In the genomic region with DNA sequence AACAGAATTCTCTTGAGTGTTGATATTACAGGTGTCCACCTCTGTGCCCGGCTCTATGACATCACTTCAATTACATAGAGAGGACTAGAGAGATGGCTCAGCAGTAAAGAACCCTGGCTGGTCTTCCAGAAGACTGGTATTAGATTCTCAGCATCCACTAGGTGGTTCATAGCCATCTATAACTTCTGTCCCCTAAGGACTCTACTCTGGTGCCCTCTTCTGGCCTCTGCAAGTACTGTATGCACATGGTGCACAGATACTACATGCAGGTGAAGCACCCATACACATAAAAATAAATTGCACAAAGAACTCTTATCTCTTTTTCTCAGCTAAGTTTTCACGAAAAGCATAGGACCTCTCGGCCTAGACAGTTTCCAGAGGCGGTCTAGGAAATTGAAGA, we compare ENCODE assay signal across 8 mouse cellular contexts. TPM values are rescaled to one million over a fixed set of nuclear protein-coding genes. Genes with fewer than 3 reads are reported as not detected.
A peak's percentile ranks its signal among the peaks of the same experiment; 100 is the strongest.
DNase-seq lines count a peak whose midpoint lies in the region; ATAC-seq and TF ChIP-seq lines count a peak whose summit lies in the region.

No protein-coding gene starts in this region.

- no peak overlapping the region for H3K4me3 ChIP-seq in forebrain, embryonic 14.5 days (ENCODE audit: low read depth, low read length)
- H3K4me3 ChIP-seq in forebrain, embryonic 15.5 days: no peak overlapping the region
- no peak overlapping the region for H3K4me3 ChIP-seq in bone marrow macrophage, adult 2 months (ENCODE audit: insufficient read depth, low read length)
- H3K4me3 ChIP-seq in liver, postnatal 0 days (ENCODE audit: low read depth, low read length): no peak overlapping the region

- H3K9ac ChIP-seq in forebrain, embryonic 14.5 days (ENCODE audit: low read length): no peak overlapping the region
- no peak overlapping the region for H3K9ac ChIP-seq in forebrain, embryonic 15.5 days (replicated peaks)
- no peak overlapping the region for H3K9ac ChIP-seq in liver, postnatal 0 days (replicated peaks)

- no peaks in the 10 kb centered on the region for H3K27me3 ChIP-seq in forebrain, embryonic 14.5 days (replicated peaks; ENCODE audit: control insufficient read depth, insufficient read depth, low read length)
- no peaks in the 10 kb centered on the region for H3K27me3 ChIP-seq in forebrain, embryonic 15.5 days
- no peaks in the 10 kb centered on the region for H3K27me3 ChIP-seq in liver, postnatal 0 days (ENCODE audit: insufficient read depth, low read length)

- TF ChIP-seq CTCF in bone marrow macrophage, adult 2 months (IDR thresholded peaks at IDR 0.05; ENCODE audit: low read depth, low read length): no peak
- peak; percentile 76 for TF ChIP-seq CTCF in liver, postnatal 0 days (IDR thresholded peaks at IDR 0.05; ENCODE audit: low read depth)

- ATAC-seq in forebrain, embryonic 14.5 days: no peak
- no peak for ATAC-seq in forebrain, embryonic 15.5 days (replicated peaks)
- ATAC-seq in liver, postnatal 0 days: no peak

- peak; percentile 10 for DNase-seq in forebrain, embryonic 14.5 days (ENCODE audit: low spot score)
- DNase-seq in 416B (ENCODE audit: low read depth): peak; percentile 59
- DNase-seq in liver, postnatal 0 days: peak; percentile 57
- DNase-seq in ovary, postnatal 14 days (ENCODE audit: low spot score): no peak
- DNase-seq in frontal cortex, postnatal 36 days (ENCODE audit: low spot score in 2 of 2): no peak
- no peak for DNase-seq in Muller cell, postnatal 12 days (ENCODE audit: inconsistent ontology term)

- H3K27ac ChIP-seq in forebrain, embryonic 14.5 days (ENCODE audit: low read depth, low read length): no peak overlapping the region
- no peak overlapping the region for H3K27ac ChIP-seq in forebrain, embryonic 15.5 days (replicated peaks)
- peak overlapping the region; percentile 30 for H3K27ac ChIP-seq in bone marrow macrophage, adult 2 months (ENCODE audit: insufficient read depth, low read depth, low read length)
- no peak overlapping the region for H3K27ac ChIP-seq in liver, postnatal 0 days (ENCODE audit: low read depth)

- TF ChIP-seq EP300 in liver, postnatal 0 days (IDR thresholded peaks at IDR 0.05; ENCODE audit: low read depth): no peak

- no peak overlapping the region for H3K4me2 ChIP-seq in forebrain, embryonic 14.5 days (ENCODE audit: low read length)
- no peak overlapping the region for H3K4me2 ChIP-seq in forebrain, embryonic 15.5 days (replicated peaks)
- H3K4me2 ChIP-seq in liver, postnatal 0 days (ENCODE audit: low read depth, low read length): no peak overlapping the region

- WGBS in forebrain, embryonic 14.5 days: 96% methylated on average over 4 of the region's 4 CpGs
- WGBS in forebrain, embryonic 15.5 days: 97% methylated on average over 4 of the region's 4 CpGs
- 86% methylated on average over 4 of the region's 4 CpGs for WGBS in liver, postnatal 0 days (ENCODE audit: insufficient replicate concordance)

- H3K4me1 ChIP-seq in forebrain, embryonic 14.5 days (ENCODE audit: control insufficient read depth, insufficient read depth, low read length): no peaks in the 10 kb centered on the region
- H3K4me1 ChIP-seq in forebrain, embryonic 15.5 days: no peaks in the 10 kb centered on the region
- H3K4me1 ChIP-seq in bone marrow macrophage, adult 2 months (ENCODE audit: control insufficient read depth, insufficient read depth, low read length): peaks cover 32% of the 10 kb centered on the region
- no peaks in the 10 kb centered on the region for H3K4me1 ChIP-seq in liver, postnatal 0 days (ENCODE audit: insufficient read depth)

- no peak for TF ChIP-seq POLR2A in bone marrow macrophage, adult 2 months (IDR thresholded peaks at IDR 0.05; ENCODE audit: borderline replicate concordance, low read depth, low read length)

- no peaks in the 10 kb centered on the region for H3K9me3 ChIP-seq in forebrain, embryonic 14.5 days (replicated peaks; ENCODE audit: control insufficient read depth, low read length)
- no peaks in the 10 kb centered on the region for H3K9me3 ChIP-seq in forebrain, embryonic 15.5 days
- H3K9me3 ChIP-seq in liver, postnatal 0 days (ENCODE audit: low read length): no peaks in the 10 kb centered on the region

- H3K36me3 ChIP-seq in forebrain, embryonic 14.5 days (ENCODE audit: control insufficient read depth, insufficient read depth, low read length): peaks cover 9% of the 10 kb centered on the region; the same call in 1 of the 2 replicates
- peaks cover 7% of the 10 kb centered on the region; the same call in 1 of the 2 replicates for H3K36me3 ChIP-seq in forebrain, embryonic 15.5 days
- peaks cover 9% of the 10 kb centered on the region for H3K36me3 ChIP-seq in liver, postnatal 0 days (replicated peaks; ENCODE audit: insufficient read depth, low read length)

RNA-seq across cellular contexts. Expression of gene Rad23b, which starts 14.5 kb away (rescaled TPM):
- polyA plus RNA-seq in forebrain, embryonic 14.5 days (2014; fragmentation: Nextera tagmentation; extraction: Ambion mirVana): 95.7 and 120 TPM in 2 replicates
- polyA plus RNA-seq in forebrain, embryonic 15.5 days (2015; fragmentation: Nextera tagmentation; extraction: Ambion mirVana): 86.1 and 94.0 TPM in 2 replicates
- polyA plus RNA-seq in bone marrow macrophage, adult 2 months (2012; ENCODE audit: insufficient read depth, insufficient read length, missing spikeins): 68.9 and 83.9 TPM in 2 replicates
- polyA plus RNA-seq in liver, postnatal 0 days (2015; fragmentation: Nextera tagmentation; extraction: Ambion mirVana): 39.9 and 48.0 TPM in 2 replicates

Comparison
In these comparisons a context has a peak if more than half of its experiments do, and no peak if none do; other contexts are left out.
1. DNase-seq: peak in forebrain, embryonic 14.5 days (single experiment), 416B (single experiment) and liver, postnatal 0 days (single experiment); none in ovary, postnatal 14 days (single experiment), frontal cortex, postnatal 36 days (0 of 2) and Muller cell, postnatal 12 days (single experiment).